Mouse (Mus musculus): ENCODE data around the gene S100a3. TPM values are rescaled to one million over a fixed set of nuclear protein-coding genes. Genes with fewer than 3 reads are reported as not detected.
A peak's percentile ranks its signal among the peaks of the same experiment; 100 is the strongest.

Gene S100a3
- total and polyA plus RNA-seq, 2 experiments from 2014 or later = 0.81 to 3.5 TPM

GRCm38 (mm10) chr3:90585595-90585994 lies 25.2 kb downstream of the S100a3 start:
- peak; percentile 85 for TF ChIP-seq CTCF (IDR thresholded peaks at IDR 0.05)
- no peaks in the 10 kb centered on the region for H3K36me3 ChIP-seq (ENCODE audit: insufficient read depth, low read length)
- 30% methylated on average over 5 of the region's 5 CpGs for WGBS

GRCm38 (mm10) chr3:90586016-90586643 lies 25.8 kb downstream of the S100a3 start:
- TF ChIP-seq CTCF (IDR thresholded peaks at IDR 0.05) = no peak
- Histone ChIP-seq H3K36me3 (ENCODE audit: insufficient read depth, low read length) (no peaks in the 10 kb centered on the region), H3K4me3 (ENCODE audit: low read depth, low read length) (no peak overlapping the region), H3K27ac (ENCODE audit: low read depth, low read length) (no peak overlapping the region), H3K9ac (replicated peaks; ENCODE audit: low read length, poor library complexity, severe bottlenecking) (no peak overlapping the region), H3K9me3 (ENCODE audit: low read length) (no peaks in the 10 kb centered on the region), H3K4me2 (ENCODE audit: low read depth, low read length, poor library complexity, severe bottlenecking) (no peak overlapping the region), H3K27me3 (ENCODE audit: insufficient read depth, low read length) (no peaks in the 10 kb centered on the region), H3K4me1 (ENCODE audit: insufficient read depth, low read length) (no peaks in the 10 kb centered on the region)
- DNase-seq (ENCODE audit: low spot score) = no peak
- ATAC-seq (ENCODE audit: low FRiP score) = no peak
- 86% methylated on average over 15 of the region's 15 CpGs for WGBS

More at GRCm38 (mm10) chr3:90585595-90585994, 25.2 kb downstream of the S100a3 start:
- Histone ChIP-seq H3K4me2 (ENCODE audit: low read depth, low read length, poor library complexity, severe bottlenecking) (no peak overlapping the region), H3K27me3 (ENCODE audit: insufficient read depth, low read length) (no peaks in the 10 kb centered on the region), H3K9ac (replicated peaks; ENCODE audit: low read length, poor library complexity, severe bottlenecking) (no peak overlapping the region), H3K9me3 (ENCODE audit: low read length) (no peaks in the 10 kb centered on the region), H3K4me1 (ENCODE audit: insufficient read depth, low read length) (no peaks in the 10 kb centered on the region), H3K27ac (ENCODE audit: low read depth, low read length) (no peak overlapping the region), H3K4me3 (ENCODE audit: low read depth, low read length) (no peak overlapping the region)
- peak; percentile 69 for DNase-seq (ENCODE audit: low spot score)
- ATAC-seq (ENCODE audit: low FRiP score) = no peak

GRCm38 (mm10) chr3:90586906-90587305 lies 26.5 kb downstream of the S100a3 start:
- no peaks in the 10 kb centered on the region for H3K27me3 ChIP-seq (ENCODE audit: insufficient read depth, low read length)
- DNase-seq (ENCODE audit: low spot score) (no peak), ATAC-seq (ENCODE audit: low FRiP score) (no peak)
- 70% methylated on average over 10 of the region's 10 CpGs for WGBS
- no peak overlapping the region for H3K4me2 ChIP-seq (ENCODE audit: low read depth, low read length, poor library complexity, severe bottlenecking)
- H3K9me3 ChIP-seq (ENCODE audit: low read length) = no peaks in the 10 kb centered on the region
- no peaks in the 10 kb centered on the region for H3K4me1 ChIP-seq (ENCODE audit: insufficient read depth, low read length)
- no peaks in the 10 kb centered on the region for H3K36me3 ChIP-seq (ENCODE audit: insufficient read depth, low read length)
- TF ChIP-seq CTCF (IDR thresholded peaks at IDR 0.05) = no peak
- no peak overlapping the region for H3K27ac ChIP-seq (ENCODE audit: low read depth, low read length)
- no peak overlapping the region for H3K4me3 ChIP-seq (ENCODE audit: low read depth, low read length)
- H3K9ac ChIP-seq (replicated peaks; ENCODE audit: low read length, poor library complexity, severe bottlenecking) = no peak overlapping the region

GRCm38 (mm10) chr3:90587361-90588101 lies 27.2 kb downstream of the S100a3 start:
- no peak overlapping the region for H3K27ac ChIP-seq (ENCODE audit: low read depth, low read length)
- WGBS = 90% methylated on average over 14 of the region's 14 CpGs
- TF ChIP-seq CTCF (IDR thresholded peaks at IDR 0.05) = no peak
- H3K9me3 ChIP-seq (ENCODE audit: low read length) = no peaks in the 10 kb centered on the region
- H3K9ac ChIP-seq (replicated peaks; ENCODE audit: low read length, poor library complexity, severe bottlenecking) = no peak overlapping the region
- no peaks in the 10 kb centered on the region for H3K36me3 ChIP-seq (ENCODE audit: insufficient read depth, low read length)
- no peaks in the 10 kb centered on the region for H3K4me1 ChIP-seq (ENCODE audit: insufficient read depth, low read length)
- H3K4me2 ChIP-seq (ENCODE audit: low read depth, low read length, poor library complexity, severe bottlenecking) = no peak overlapping the region
- H3K4me3 ChIP-seq (ENCODE audit: low read depth, low read length) = no peak overlapping the region
- DNase-seq (ENCODE audit: low spot score) (no peak), ATAC-seq (ENCODE audit: low FRiP score) (no peak)
- no peaks in the 10 kb centered on the region for H3K27me3 ChIP-seq (ENCODE audit: insufficient read depth, low read length)

GRCm38 (mm10) chr3:90589390-90589789 lies 29.0 kb downstream of the S100a3 start:
- H3K4me1 ChIP-seq (ENCODE audit: insufficient read depth, low read length) = no peaks in the 10 kb centered on the region
- DNase-seq (ENCODE audit: low spot score) = no peak
- 85% methylated on average over 6 of the region's 6 CpGs for WGBS
- ATAC-seq (ENCODE audit: low FRiP score) = no peak
- no peak for TF ChIP-seq CTCF (IDR thresholded peaks at IDR 0.05)
- H3K27ac ChIP-seq (ENCODE audit: low read depth, low read length) = no peak overlapping the region
- H3K4me3 ChIP-seq (ENCODE audit: low read depth, low read length) = no peak overlapping the region
- no peak overlapping the region for H3K9ac ChIP-seq (replicated peaks; ENCODE audit: low read length, poor library complexity, severe bottlenecking)
- no peaks in the 10 kb centered on the region for H3K36me3 ChIP-seq (ENCODE audit: insufficient read depth, low read length)
- H3K9me3 ChIP-seq (ENCODE audit: low read length) = no peaks in the 10 kb centered on the region
- H3K27me3 ChIP-seq (ENCODE audit: insufficient read depth, low read length) = no peaks in the 10 kb centered on the region
- no peak overlapping the region for H3K4me2 ChIP-seq (ENCODE audit: low read depth, low read length, poor library complexity, severe bottlenecking)

GRCm38 (mm10) chr3:90589947-90590346 lies 29.6 kb downstream of the S100a3 start, which contains the start of gene S100a2:
Gene S100a2 (plus strand): TSS chr3:90590247.
- no peak within 1 kb of the TSS for H3K27ac ChIP-seq (ENCODE audit: low read depth, low read length)
- no peak for TF ChIP-seq CTCF (IDR thresholded peaks at IDR 0.05)
- no peak within 1 kb of the TSS for H3K4me2 ChIP-seq (ENCODE audit: low read depth, low read length, poor library complexity, severe bottlenecking)
- DNase-seq (ENCODE audit: low spot score) (no peak), ATAC-seq (ENCODE audit: low FRiP score) (no peak)
- no peak within 1 kb of the TSS for H3K9ac ChIP-seq (replicated peaks; ENCODE audit: low read length, poor library complexity, severe bottlenecking)
- 85% methylated on average over 8 of the region's 8 CpGs for WGBS
- H3K9me3 ChIP-seq (ENCODE audit: low read length) = no peaks in the 10 kb centered on the region
- no peaks in the 10 kb centered on the region for H3K4me1 ChIP-seq (ENCODE audit: insufficient read depth, low read length)
- H3K36me3 ChIP-seq (ENCODE audit: insufficient read depth, low read length) = no peaks in the 10 kb centered on the region
- H3K4me3 ChIP-seq (ENCODE audit: low read depth, low read length) = no peak within 1 kb of the TSS
- H3K27me3 ChIP-seq (ENCODE audit: insufficient read depth, low read length) = no peaks in the 10 kb centered on the region

Measured in midbrain, postnatal 0 days (tissue).